Mouse (Mus musculus): Measurements from ENCODE around the gene Med13l.

The Med13l gene

GRCm38 (mm10) chr5:118782139-118782538 lies 221.7 kb downstream of the Med13l start:
- DNase-seq (ENCODE audit: low read depth, low spot score) = no peak

- DNase-seq (ENCODE audit: low read depth, low spot score) = no peak
These were observed 228.7 kb downstream of the Med13l start for GRCm38 (mm10) chr5:118789226-118789625.

- DNase-seq (ENCODE audit: low read depth, low spot score) = no peak
These were observed 229.3 kb downstream of the Med13l start for GRCm38 (mm10) chr5:118789776-118790175.

- no peak for DNase-seq (ENCODE audit: low read depth, low spot score)
These were observed 237.3 kb downstream of the Med13l start for GRCm38 (mm10) chr5:118797811-118798210.

DNA sequence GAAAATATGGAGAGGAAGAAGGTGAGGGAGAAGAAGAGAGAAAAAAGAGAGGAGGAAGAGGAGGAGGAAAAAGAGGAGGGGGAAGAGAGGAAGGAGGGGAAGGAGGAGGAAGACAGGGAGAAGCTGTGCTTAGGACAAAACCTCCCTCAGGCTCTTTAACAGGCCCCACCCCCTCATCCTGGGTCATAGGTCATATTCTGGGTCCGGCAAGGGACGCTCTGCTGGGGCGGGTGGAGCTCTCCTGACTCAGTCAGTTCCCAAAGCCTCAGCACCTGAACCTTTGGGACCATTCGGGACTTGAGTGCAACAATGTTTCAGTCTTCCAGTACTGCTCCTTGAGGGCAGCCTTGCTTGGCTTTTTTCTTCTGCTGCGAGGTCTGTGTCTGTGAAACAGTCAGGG lies 241.1 kb downstream of the Med13l start:
- DNase-seq (ENCODE audit: low read depth, low spot score) = no peak

DNA sequence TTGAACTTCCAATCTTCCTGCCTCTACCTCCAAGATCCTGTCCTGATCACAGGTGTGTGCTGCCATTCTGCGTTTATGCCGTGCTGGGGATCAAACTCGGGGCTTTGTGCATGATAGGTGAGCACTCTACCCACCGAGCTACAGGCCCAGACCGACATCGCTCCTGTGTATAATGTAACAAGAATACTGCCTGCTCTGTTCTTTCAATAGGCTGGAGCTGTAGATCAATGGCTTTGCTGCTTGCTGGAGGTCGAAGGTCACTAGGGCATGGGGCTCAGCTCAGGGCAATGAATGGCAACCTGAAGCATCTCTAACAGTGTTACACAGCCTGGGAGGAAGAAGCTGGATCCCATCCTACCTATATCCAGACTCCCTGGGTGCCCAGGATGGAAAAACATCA lies 241.6 kb downstream of the Med13l start:
- DNase-seq (ENCODE audit: low read depth, low spot score) = no peak

- DNase-seq (ENCODE audit: low read depth, low spot score) = no peak
These were observed 248.5 kb downstream of the Med13l start for GRCm38 (mm10) chr5:118808946-118809345.

DNA sequence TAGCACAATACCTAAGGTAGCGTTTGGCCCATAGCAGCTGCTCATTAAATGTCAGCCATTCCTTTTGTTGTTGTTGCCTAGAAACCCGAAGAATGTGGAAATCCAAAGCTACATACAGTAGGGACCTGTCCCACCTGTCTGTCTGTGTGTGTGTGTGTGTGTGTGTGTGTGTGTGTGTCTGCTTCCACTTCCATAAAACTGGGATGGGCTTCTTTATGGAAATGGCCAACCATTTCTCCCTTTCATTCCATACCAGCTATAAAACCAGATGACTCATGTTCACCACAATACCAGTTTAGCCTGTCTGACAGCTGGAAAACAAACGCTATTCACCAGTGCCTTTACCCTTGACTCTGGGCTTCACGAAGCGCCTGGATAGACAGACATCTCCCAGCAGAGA lies 249.1 kb downstream of the Med13l start:
- DNase-seq (ENCODE audit: low read depth, low spot score) = no peak

DNA sequence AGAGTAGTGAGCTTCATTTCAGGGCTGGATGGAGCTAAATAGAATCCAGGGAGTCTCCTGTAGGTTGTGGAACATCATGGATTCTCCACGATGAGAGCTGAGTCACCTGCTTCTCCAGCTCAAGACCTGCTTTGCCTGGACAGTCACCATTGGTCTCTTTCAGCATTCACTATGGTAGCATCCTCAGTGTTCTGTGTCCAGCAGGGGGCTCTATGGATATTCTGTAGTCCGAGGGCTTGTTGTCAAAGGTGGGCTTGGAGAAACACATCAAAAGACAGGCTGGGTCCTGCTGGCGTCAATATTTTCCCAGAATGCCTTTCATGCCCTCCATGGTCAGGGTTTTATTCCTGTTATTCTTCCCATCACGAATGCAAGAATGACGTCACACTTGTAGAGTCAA lies 251.2 kb downstream of the Med13l start:
- no peak for DNase-seq (ENCODE audit: low read depth, low spot score)

- no peak for DNase-seq (ENCODE audit: low read depth, low spot score)
These were observed 251.9 kb downstream of the Med13l start for GRCm38 (mm10) chr5:118812421-118812820.

- no peak for DNase-seq (ENCODE audit: low read depth, low spot score)
These were observed 252.5 kb downstream of the Med13l start for GRCm38 (mm10) chr5:118812947-118813401.

- DNase-seq (ENCODE audit: low read depth, low spot score) = no peak
These were observed 253.6 kb downstream of the Med13l start for GRCm38 (mm10) chr5:118814052-118814451.
